Mouse (Mus musculus) lung, embryonic 14.5 days (tissue): ENCODE measurements around the gene Arap2. TPM values are rescaled to one million over a fixed set of nuclear protein-coding genes. Genes with fewer than 3 reads are reported as not detected.

Experiments used
- ATAC-seq: fragments of 200-750 bp; cut with Nextera tagmentation; 2 replicates; pipeline ENCODE4 v1.8.0; 2017; ENCODE audit warnings: mild to moderate bottlenecking, moderate TSS enrichment, moderate library complexity; ENCODE audit not compliant: insufficient read depth
- DNase-seq: peaks from one replicate; pipeline ENCODE4 v3.0.0-alpha.2; 2015
- H3K27ac ChIP-seq: fragments of 300-500 bp; sonication (generic); 2 replicates; pipeline ENCODE4 v1.5.1; 2014; ENCODE audit warnings: low read depth, mild to moderate bottlenecking, moderate library complexity
- H3K27me3 ChIP-seq: fragments of 300-500 bp; sonication (generic); 2 replicates; pipeline ENCODE4 v1.6.1; 2014; ENCODE audit warnings: low read length, control low read depth; ENCODE audit not compliant: insufficient read depth
- H3K36me3 ChIP-seq: fragments of 300-500 bp; sonication (generic); 2 replicates; pipeline ENCODE4 v1.6.1; 2014; ENCODE audit warnings: control low read depth; ENCODE audit not compliant: insufficient read depth
- H3K4me1 ChIP-seq: fragments of 300-500 bp; sonication (generic); 2 replicates; pipeline ENCODE4 v1.6.1; 2014; ENCODE audit warnings: antibody characterized with exemption, control low read depth; ENCODE audit not compliant: insufficient read depth
- H3K4me2 ChIP-seq: fragments of 300-500 bp; sonication (generic); 2 replicates; pipeline ENCODE4 v1.6.1; 2014; ENCODE audit warnings: mild to moderate bottlenecking
- H3K4me3 ChIP-seq: fragments of 300-500 bp; sonication (generic); 2 replicates; pipeline ENCODE4 v1.5.1; 2014; ENCODE audit warnings: low read depth, low read length
- H3K9ac ChIP-seq: fragments of 300-500 bp; sonication (generic); 2 replicates; pipeline ENCODE4 v1.6.1; 2014
- H3K9me3 ChIP-seq: fragments of 300-500 bp; sonication (generic); 2 replicates; pipeline ENCODE4 v1.6.1; 2016; ENCODE audit warnings: low read depth, low read length, control low read depth
- CTCF ChIP-seq: IDR thresholded peaks from 2 replicates; pipeline ENCODE4 v1.5.1; 2016; ENCODE audit warnings: antibody characterized with exemption, low read depth
- WGBS: fragments of 180-500 bp; shearing (Covaris S2); extraction: QIAGEN DNeasy Blood & Tissue Kit; methylation state at CpG from one replicate; pipeline ENCODE4 v1.1.7; 2014; 5-methylcytosine and 5-hydroxymethylcytosine counted together
- polyA plus RNA-seq: library from polyadenylated mRNA; unstranded; fragments of >200 nt; fragmentation: Nextera tagmentation; extraction: Ambion mirVana; gene quantifications from 2 replicates; pipeline ENCODE4 v1.2.1, GENCODE M21; 2014

Gene Arap2
- polyA plus RNA-seq, 1 experiment from 2014 or later, result 7.0 TPM

- ATAC-seq, result no peak
- Histone ChIP-seq H3K4me2 (no peak overlapping the region), H3K9me3 (no peaks in the 10 kb centered on the region), H3K36me3 (no peaks in the 10 kb centered on the region), H3K27me3 (no peaks in the 10 kb centered on the region), H3K9ac (no peak overlapping the region), H3K27ac (no peak overlapping the region), H3K4me3 (no peak overlapping the region), H3K4me1 (no peaks in the 10 kb centered on the region)
- WGBS, result 68% methylated on average over 11 of the region's 11 CpGs
- TF ChIP-seq CTCF, result no peak
- no peak for DNase-seq
Measured at GRCm38 (mm10) chr5:62622848-62623479, 143.0 kb downstream of the Arap2 start.

GRCm38 (mm10) chr5:62618286-62618685, 147.7 kb downstream of the Arap2 start:
- H3K36me3 ChIP-seq, result no peaks in the 10 kb centered on the region
- H3K9me3 ChIP-seq, result no peaks in the 10 kb centered on the region
- no peak overlapping the region for H3K27ac ChIP-seq
- no peaks in the 10 kb centered on the region for H3K4me1 ChIP-seq
- no peak overlapping the region for H3K9ac ChIP-seq
- DNase-seq, result no peak
- no peaks in the 10 kb centered on the region for H3K27me3 ChIP-seq
- no peak for ATAC-seq
- no peak overlapping the region for H3K4me3 ChIP-seq
- TF ChIP-seq CTCF, result no peak
- H3K4me2 ChIP-seq, result no peak overlapping the region

DNA sequence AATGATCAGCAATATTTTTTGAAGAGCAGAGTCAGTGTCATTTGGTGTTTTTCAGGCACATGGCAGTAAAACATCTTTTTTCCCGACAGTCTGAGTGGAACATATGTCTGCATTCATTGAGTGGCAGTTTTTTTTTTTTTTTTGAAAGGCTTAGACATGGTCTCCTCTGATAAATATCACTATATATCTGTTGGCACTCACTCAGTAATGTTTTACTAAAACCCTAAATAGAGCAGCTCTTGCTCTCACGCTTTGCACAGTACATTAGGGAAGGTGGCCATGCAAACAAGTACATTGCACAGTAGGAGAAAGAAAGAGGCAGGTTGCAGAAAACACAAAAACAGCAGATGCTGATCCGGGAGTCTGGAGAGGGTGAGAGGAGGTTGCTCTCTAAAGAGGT, 154.0 kb downstream of the Arap2 start:
- Histone ChIP-seq H3K27me3 (no peaks in the 10 kb centered on the region), H3K4me1 (no peaks in the 10 kb centered on the region), H3K9ac (no peak overlapping the region), H3K4me3 (no peak overlapping the region), H3K36me3 (no peaks in the 10 kb centered on the region), H3K4me2 (no peak overlapping the region), H3K9me3 (no peaks in the 10 kb centered on the region), H3K27ac (no peak overlapping the region)
- DNase-seq (no peak), ATAC-seq (no peak)
- TF ChIP-seq CTCF, result no peak
- 46% methylated on average over 3 of the region's 3 CpGs for WGBS

DNA sequence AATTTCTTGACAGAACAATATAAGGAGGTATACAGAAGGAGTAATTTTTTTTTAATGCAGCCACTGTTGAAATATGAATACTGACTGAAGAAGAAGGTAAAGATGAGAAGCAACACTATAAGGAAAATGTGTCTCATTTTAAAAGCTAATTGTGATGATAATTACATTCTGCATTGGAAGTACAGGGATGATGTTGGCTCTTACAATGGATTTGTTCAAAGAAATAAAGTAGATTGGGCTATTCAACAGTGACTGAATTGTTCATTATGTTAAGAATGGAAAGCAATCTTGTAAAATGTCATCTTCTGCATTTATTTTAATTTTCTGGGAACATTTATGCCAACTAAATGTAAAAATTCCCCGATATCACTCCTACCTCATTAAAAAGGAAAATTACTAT, 178.6 kb downstream of the Arap2 start:
- no peaks in the 10 kb centered on the region for H3K36me3 ChIP-seq
- H3K27ac ChIP-seq, result no peak overlapping the region
- TF ChIP-seq CTCF, result no peak
- no peak overlapping the region for H3K4me3 ChIP-seq
- no peaks in the 10 kb centered on the region for H3K27me3 ChIP-seq
- WGBS, result 85% methylated on average over 1 of the region's 1 CpGs
- H3K9me3 ChIP-seq, result no peaks in the 10 kb centered on the region
- no peak overlapping the region for H3K4me2 ChIP-seq
- DNase-seq, result no peak
- ATAC-seq, result no peak
- H3K4me1 ChIP-seq, result no peaks in the 10 kb centered on the region
- H3K9ac ChIP-seq, result no peak overlapping the region

- Histone ChIP-seq H3K4me3 (no peak overlapping the region), H3K9ac (no peak overlapping the region), H3K27ac (no peak overlapping the region), H3K4me1 (no peaks in the 10 kb centered on the region), H3K4me2 (no peak overlapping the region), H3K36me3 (no peaks in the 10 kb centered on the region), H3K27me3 (no peaks in the 10 kb centered on the region), H3K9me3 (no peaks in the 10 kb centered on the region)
- TF ChIP-seq CTCF, result no peak
- WGBS, result 27% methylated on average over 2 of the region's 2 CpGs
- DNase-seq (no peak), ATAC-seq (no peak)
Measured at GRCm38 (mm10) chr5:62582643-62583042, 183.3 kb downstream of the Arap2 start.

DNA sequence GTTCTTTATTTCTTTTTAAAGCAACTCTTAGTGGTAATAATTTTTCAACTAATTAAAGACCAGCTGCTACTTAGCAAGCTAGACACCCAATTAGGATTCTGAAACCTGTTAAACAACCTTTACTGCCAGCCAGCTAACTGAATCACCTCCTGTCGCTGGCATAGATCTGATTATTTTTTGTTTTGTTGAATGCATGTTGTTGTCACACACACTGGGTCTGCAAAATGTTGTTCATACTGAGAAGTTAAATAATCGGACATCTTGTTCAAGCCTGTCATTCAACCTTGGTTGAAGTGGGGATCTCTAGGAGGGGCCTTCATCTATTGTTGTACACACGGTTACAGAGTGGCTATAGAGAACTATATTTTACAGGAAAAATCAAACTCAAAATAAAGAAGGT, 184.3 kb downstream of the Arap2 start:
- WGBS, result 79% methylated on average over 3 of the region's 3 CpGs
- Histone ChIP-seq H3K4me2 (no peak overlapping the region), H3K36me3 (no peaks in the 10 kb centered on the region), H3K27me3 (no peaks in the 10 kb centered on the region), H3K4me1 (no peaks in the 10 kb centered on the region), H3K4me3 (no peak overlapping the region), H3K27ac (no peak overlapping the region), H3K9ac (no peak overlapping the region), H3K9me3 (no peaks in the 10 kb centered on the region)
- no peak for TF ChIP-seq CTCF
- DNase-seq, result no peak
- ATAC-seq, result no peak

- WGBS, result 90% methylated on average over 3 of the region's 3 CpGs
- H3K27ac ChIP-seq, result no peak overlapping the region
- no peak overlapping the region for H3K9ac ChIP-seq
- TF ChIP-seq CTCF, result no peak
- DNase-seq (no peak), ATAC-seq (no peak)
- no peaks in the 10 kb centered on the region for H3K27me3 ChIP-seq
- no peaks in the 10 kb centered on the region for H3K4me1 ChIP-seq
- H3K9me3 ChIP-seq, result no peaks in the 10 kb centered on the region
- no peak overlapping the region for H3K4me2 ChIP-seq
- no peaks in the 10 kb centered on the region for H3K36me3 ChIP-seq
- no peak overlapping the region for H3K4me3 ChIP-seq
Measured at GRCm38 (mm10) chr5:62574336-62574844, 191.6 kb downstream of the Arap2 start.

Other genes with a start within 250 kb of the Arap2 start
- gene Dthd1, start 47.7 kb upstream of the Arap2 start, polyA plus RNA-seq, result not detected in 2 replicates